Mouse (Mus musculus): ENCODE results near the gene Tff3. TPM values are rescaled to one million over a fixed set of nuclear protein-coding genes. Genes with fewer than 3 reads are reported as not detected.

The Tff3 gene
- polyA plus RNA-seq, 1 experiment = 0.28 TPM

DNA sequence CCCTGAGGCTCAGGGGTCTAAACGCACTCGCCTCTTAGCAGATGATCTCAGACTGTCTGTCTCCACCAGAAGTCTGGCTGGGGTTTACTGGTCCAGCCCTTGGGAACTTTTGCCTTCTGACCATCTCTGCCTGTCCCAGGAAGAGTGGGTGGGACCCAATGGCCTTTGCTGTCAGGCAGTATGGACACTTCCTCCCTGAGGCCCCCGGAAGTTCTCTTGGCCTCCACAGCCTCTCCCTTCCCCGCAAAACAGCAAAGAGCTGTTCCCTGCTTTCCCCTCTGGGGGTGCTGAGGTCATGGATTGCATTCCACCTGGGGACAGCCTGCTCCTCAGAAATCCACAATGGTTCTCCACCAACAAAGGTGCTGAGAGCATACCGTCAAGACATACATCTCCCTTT is 40.7 kb downstream of the Tff3 start:
- Histone ChIP-seq H3K36me3 (ENCODE audit: control insufficient read depth, insufficient read depth, low read length) (no peaks in the 10 kb centered on the region), H3K4me3 (ENCODE audit: control insufficient read depth, low read depth, low read length) (no peak overlapping the region), H3K27me3 (ENCODE audit: control insufficient read depth, insufficient read depth, low read length) (no peaks in the 10 kb centered on the region), H3K27ac (ENCODE audit: control insufficient read depth, insufficient read depth, low read depth, low read length) (no peak overlapping the region), H3K4me1 (ENCODE audit: control insufficient read depth, insufficient read depth, low read length) (no peaks in the 10 kb centered on the region)
- TF ChIP-seq CTCF (IDR thresholded peaks at IDR 0.05; ENCODE audit: control insufficient read depth, insufficient read depth, insufficient replicate concordance, low read depth, low read length) (no peak), POLR2A (IDR thresholded peaks at IDR 0.05; ENCODE audit: control insufficient read depth, low read depth, low read length) (no peak)

DNA sequence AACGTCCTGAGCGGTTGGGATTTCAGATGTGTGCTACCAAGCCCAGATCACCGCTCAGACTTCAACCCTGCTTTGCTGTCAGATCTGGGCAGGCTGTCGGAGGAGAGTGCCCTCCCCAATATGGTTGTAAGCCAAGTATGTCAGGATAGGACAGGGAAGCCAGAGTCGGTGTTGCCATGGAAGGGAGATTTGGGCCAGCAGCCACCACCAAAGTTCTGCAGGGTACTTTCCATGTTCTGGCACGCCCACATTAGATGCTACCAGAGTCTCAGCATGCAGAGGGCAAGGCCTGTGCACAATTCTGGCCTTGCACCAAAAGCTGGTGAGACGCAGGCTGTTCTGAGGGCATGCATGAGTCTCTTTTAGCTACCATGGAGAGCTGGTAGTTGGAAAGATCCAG is 43.2 kb downstream of the Tff3 start:
- H3K4me3 ChIP-seq (ENCODE audit: control insufficient read depth, low read depth, low read length) = no peak overlapping the region
- H3K27me3 ChIP-seq (ENCODE audit: control insufficient read depth, insufficient read depth, low read length) = no peaks in the 10 kb centered on the region
- no peak overlapping the region for H3K27ac ChIP-seq (ENCODE audit: control insufficient read depth, insufficient read depth, low read depth, low read length)
- no peak for TF ChIP-seq POLR2A (IDR thresholded peaks at IDR 0.05; ENCODE audit: control insufficient read depth, low read depth, low read length)
- TF ChIP-seq CTCF (IDR thresholded peaks at IDR 0.05; ENCODE audit: control insufficient read depth, insufficient read depth, insufficient replicate concordance, low read depth, low read length) = no peak
- no peaks in the 10 kb centered on the region for H3K36me3 ChIP-seq (ENCODE audit: control insufficient read depth, insufficient read depth, low read length)
- H3K4me1 ChIP-seq (ENCODE audit: control insufficient read depth, insufficient read depth, low read length) = no peaks in the 10 kb centered on the region

- TF ChIP-seq CTCF (IDR thresholded peaks at IDR 0.05; ENCODE audit: control insufficient read depth, insufficient read depth, insufficient replicate concordance, low read depth, low read length) (no peak), POLR2A (IDR thresholded peaks at IDR 0.05; ENCODE audit: control insufficient read depth, low read depth, low read length) (no peak)
- Histone ChIP-seq H3K27ac (ENCODE audit: control insufficient read depth, insufficient read depth, low read depth, low read length) (no peak overlapping the region), H3K36me3 (ENCODE audit: control insufficient read depth, insufficient read depth, low read length) (no peaks in the 10 kb centered on the region), H3K4me3 (ENCODE audit: control insufficient read depth, low read depth, low read length) (no peak overlapping the region), H3K27me3 (ENCODE audit: control insufficient read depth, insufficient read depth, low read length) (no peaks in the 10 kb centered on the region), H3K4me1 (ENCODE audit: control insufficient read depth, insufficient read depth, low read length) (no peaks in the 10 kb centered on the region)
Observed at GRCm38 (mm10) chr17:31085519-31085918, 43.9 kb downstream of the Tff3 start.

DNA sequence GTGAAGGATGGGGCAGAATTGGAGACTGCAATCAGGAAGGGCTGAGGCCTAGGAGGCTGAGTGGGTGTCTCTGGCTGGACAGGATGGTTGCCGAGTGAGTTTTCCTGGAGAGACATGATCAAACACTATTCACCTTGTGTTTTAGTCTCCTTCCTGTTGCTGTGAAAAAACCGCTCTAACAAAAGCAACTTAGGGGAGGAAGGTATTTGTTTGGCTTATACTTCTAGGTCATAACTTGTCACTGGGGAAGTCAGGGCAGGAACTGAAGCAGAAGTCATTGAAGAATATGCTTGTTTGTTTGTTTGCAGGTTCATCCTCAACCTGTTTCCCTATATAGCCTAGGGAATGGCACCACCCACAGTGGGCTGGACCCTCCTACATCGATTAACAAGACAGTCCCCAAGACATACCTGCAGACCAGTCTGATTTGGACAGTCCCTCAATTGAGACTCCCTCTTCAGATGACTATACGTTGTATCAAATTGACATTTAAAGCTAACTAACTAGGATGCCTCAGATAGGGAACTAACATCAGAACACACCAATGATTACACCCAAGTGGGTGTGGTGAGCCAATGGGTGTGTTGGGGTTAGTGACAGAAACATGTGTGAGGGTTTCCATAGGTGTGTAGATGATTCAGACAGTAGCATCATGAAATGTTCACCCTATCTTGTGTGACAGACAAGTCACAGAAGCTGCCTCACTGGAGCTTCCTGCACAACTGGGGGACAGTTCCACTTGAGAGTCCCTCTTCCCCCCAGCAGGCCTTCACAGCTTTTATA is 47.0 kb downstream of the Tff3 start:
- H3K36me3 ChIP-seq (ENCODE audit: control insufficient read depth, insufficient read depth, low read length) = no peaks in the 10 kb centered on the region
- TF ChIP-seq CTCF (IDR thresholded peaks at IDR 0.05; ENCODE audit: control insufficient read depth, insufficient read depth, insufficient replicate concordance, low read depth, low read length) = no peak
- no peak for TF ChIP-seq POLR2A (IDR thresholded peaks at IDR 0.05; ENCODE audit: control insufficient read depth, low read depth, low read length)
- H3K27ac ChIP-seq (ENCODE audit: control insufficient read depth, insufficient read depth, low read depth, low read length) = no peak overlapping the region
- peaks cover 2% of the 10 kb centered on the region; the same call in 1 of the 2 replicates for H3K4me1 ChIP-seq (ENCODE audit: control insufficient read depth, insufficient read depth, low read length)
- H3K4me3 ChIP-seq (ENCODE audit: control insufficient read depth, low read depth, low read length) = no peak overlapping the region
- H3K27me3 ChIP-seq (ENCODE audit: control insufficient read depth, insufficient read depth, low read length) = no peaks in the 10 kb centered on the region

DNA sequence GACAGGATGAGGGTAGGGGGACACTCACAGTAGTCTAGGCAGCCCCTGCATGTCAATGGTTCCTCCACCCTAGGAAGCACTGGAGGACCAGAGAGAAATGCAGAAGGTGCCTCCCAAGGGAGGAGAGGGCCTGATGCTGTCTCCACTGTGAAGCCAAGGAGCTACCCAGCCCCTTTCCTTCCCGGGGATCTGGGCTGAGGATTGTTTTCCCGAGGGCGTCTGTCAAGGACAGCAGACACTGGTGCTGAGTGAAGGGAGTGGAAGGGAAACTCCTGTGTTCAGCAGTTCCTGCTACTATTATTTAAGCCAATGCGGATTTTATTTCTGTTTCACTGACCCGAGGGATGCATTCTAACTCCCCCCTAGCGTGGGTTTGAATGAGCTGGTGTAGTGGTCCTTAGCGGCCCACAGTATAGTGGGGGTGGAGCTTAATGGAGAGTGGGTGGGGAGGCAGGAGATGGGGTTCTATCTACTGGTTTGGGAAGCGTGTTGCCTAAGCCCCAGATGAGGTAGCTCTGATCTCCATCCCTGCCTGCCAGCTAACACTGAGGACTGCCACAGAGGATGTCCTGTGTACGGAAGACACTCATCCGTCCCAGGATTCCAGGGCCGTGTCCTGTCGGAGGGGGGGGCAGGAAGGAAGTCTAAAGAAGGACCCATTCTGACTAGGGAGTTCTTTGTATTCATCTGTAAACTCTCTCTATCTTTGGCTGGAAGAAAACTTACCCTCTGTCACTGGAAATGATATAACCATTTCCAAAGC is 50.2 kb downstream of the Tff3 start:
- H3K36me3 ChIP-seq (ENCODE audit: control insufficient read depth, insufficient read depth, low read length) = no peaks in the 10 kb centered on the region
- no peaks in the 10 kb centered on the region for H3K27me3 ChIP-seq (ENCODE audit: control insufficient read depth, insufficient read depth, low read length)
- no peak overlapping the region for H3K4me3 ChIP-seq (ENCODE audit: control insufficient read depth, low read depth, low read length)
- H3K4me1 ChIP-seq (ENCODE audit: control insufficient read depth, insufficient read depth, low read length) = peaks cover 2% of the 10 kb centered on the region
- TF ChIP-seq CTCF (IDR thresholded peaks at IDR 0.05; ENCODE audit: control insufficient read depth, insufficient read depth, insufficient replicate concordance, low read depth, low read length) (no peak), POLR2A (IDR thresholded peaks at IDR 0.05; ENCODE audit: control insufficient read depth, low read depth, low read length) (no peak)
- no peak overlapping the region for H3K27ac ChIP-seq (ENCODE audit: control insufficient read depth, insufficient read depth, low read depth, low read length)

- Histone ChIP-seq H3K4me3 (ENCODE audit: control insufficient read depth, low read depth, low read length) (no peak overlapping the region), H3K27me3 (ENCODE audit: control insufficient read depth, insufficient read depth, low read length) (no peaks in the 10 kb centered on the region), H3K36me3 (ENCODE audit: control insufficient read depth, insufficient read depth, low read length) (no peaks in the 10 kb centered on the region), H3K4me1 (ENCODE audit: control insufficient read depth, insufficient read depth, low read length) (peaks cover 5% of the 10 kb centered on the region), H3K27ac (ENCODE audit: control insufficient read depth, insufficient read depth, low read depth, low read length) (no peak overlapping the region)
- TF ChIP-seq CTCF (IDR thresholded peaks at IDR 0.05; ENCODE audit: control insufficient read depth, insufficient read depth, insufficient replicate concordance, low read depth, low read length) (no peak), POLR2A (IDR thresholded peaks at IDR 0.05; ENCODE audit: control insufficient read depth, low read depth, low read length) (no peak)
Observed at GRCm38 (mm10) chr17:31078581-31078980, 50.9 kb downstream of the Tff3 start.

DNA sequence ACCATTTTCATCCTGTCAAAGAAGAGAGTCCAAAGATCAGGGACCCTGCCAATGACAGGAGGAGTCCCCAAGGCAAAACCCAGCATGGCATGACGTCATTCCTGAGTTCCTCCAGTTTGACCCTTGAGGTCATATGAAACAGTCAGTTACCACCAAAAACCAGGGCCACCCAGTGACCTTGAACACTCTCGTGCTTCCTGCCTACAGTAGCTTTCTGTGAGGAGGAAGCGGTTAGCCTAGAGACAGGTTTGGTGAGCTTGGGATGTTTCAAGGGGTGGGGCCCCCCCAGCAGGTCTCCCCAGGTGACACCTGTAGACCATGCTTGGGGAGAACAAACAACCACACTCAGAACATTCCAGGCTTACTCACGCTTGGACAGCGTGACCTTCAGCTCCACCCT is 51.9 kb downstream of the Tff3 start:
- H3K36me3 ChIP-seq (ENCODE audit: control insufficient read depth, insufficient read depth, low read length) = no peaks in the 10 kb centered on the region
- H3K4me1 ChIP-seq (ENCODE audit: control insufficient read depth, insufficient read depth, low read length) = peaks cover 15% of the 10 kb centered on the region
- TF ChIP-seq POLR2A (IDR thresholded peaks at IDR 0.05; ENCODE audit: control insufficient read depth, low read depth, low read length) (no peak), CTCF (IDR thresholded peaks at IDR 0.05; ENCODE audit: control insufficient read depth, insufficient read depth, insufficient replicate concordance, low read depth, low read length) (no peak)
- H3K27ac ChIP-seq (ENCODE audit: control insufficient read depth, insufficient read depth, low read depth, low read length) = no peak overlapping the region
- no peaks in the 10 kb centered on the region for H3K27me3 ChIP-seq (ENCODE audit: control insufficient read depth, insufficient read depth, low read length)
- H3K4me3 ChIP-seq (ENCODE audit: control insufficient read depth, low read depth, low read length) = no peak overlapping the region
